Mouse (Mus musculus): ENCODE measurements at regions not wholly inside any gene's neighbourhood (a gene's known extent, or its start where the extent isn't known, plus 50 kb on each side); places are given as distances from the start of the nearest gene placed in this dataset.
"Not testable (repeated sequence)": the region's sequence is repeated elsewhere in the genome, so short reads cannot be mapped to it uniquely, and the experiment has no call there.

- Histone ChIP-seq H3K9ac (no peak overlapping the region), H3K36me3 (ENCODE audit: insufficient read depth) (no peaks in the 10 kb centered on the region), H3K4me1 (ENCODE audit: insufficient read depth) (no peaks in the 10 kb centered on the region), H3K4me3 (ENCODE audit: low read depth, low read length) (no peak overlapping the region), H3K27ac (ENCODE audit: low read depth, low read length) (no peak overlapping the region), H3K27me3 (ENCODE audit: insufficient read depth, low read length) (no peaks in the 10 kb centered on the region), H3K4me2 (ENCODE audit: low read depth) (no peak overlapping the region), H3K9me3 (ENCODE audit: low read length) (no peaks in the 10 kb centered on the region)
- ATAC-seq (no peak), DNase-seq (no peak)
- 82% methylated on average over 6 of the region's 6 CpGs for WGBS
- no peak for TF ChIP-seq CTCF (IDR thresholded peaks at IDR 0.05; ENCODE audit: low read depth)
Measured at GRCm38 (mm10) chr14:89642836-89643235, 1171.6 kb upstream of the Pcdh20 start.

GRCm38 (mm10) chr14:89639322-89639721, 1168.1 kb upstream of the Pcdh20 start:
- ATAC-seq (peak; percentile 79), DNase-seq (peak; percentile 29)
- no peak overlapping the region for H3K9ac ChIP-seq
- no peaks in the 10 kb centered on the region for H3K36me3 ChIP-seq (ENCODE audit: insufficient read depth)
- H3K27me3 ChIP-seq (ENCODE audit: insufficient read depth, low read length): no peaks in the 10 kb centered on the region
- no peak overlapping the region for H3K4me2 ChIP-seq (ENCODE audit: low read depth)
- TF ChIP-seq CTCF (IDR thresholded peaks at IDR 0.05; ENCODE audit: low read depth): no peak
- 63% methylated on average over 6 of the region's 6 CpGs for WGBS
- no peak overlapping the region for H3K4me3 ChIP-seq (ENCODE audit: low read depth, low read length)
- no peak overlapping the region for H3K27ac ChIP-seq (ENCODE audit: low read depth, low read length)
- H3K4me1 ChIP-seq (ENCODE audit: insufficient read depth): no peaks in the 10 kb centered on the region
- H3K9me3 ChIP-seq (ENCODE audit: low read length): no peaks in the 10 kb centered on the region

- no peak for TF ChIP-seq CTCF (IDR thresholded peaks at IDR 0.05; ENCODE audit: low read depth)
- H3K4me3 ChIP-seq (ENCODE audit: low read depth, low read length): no peak overlapping the region
- H3K9ac ChIP-seq: no peak overlapping the region
- ATAC-seq: no peak
- DNase-seq: no peak
- no peaks in the 10 kb centered on the region for H3K27me3 ChIP-seq (ENCODE audit: insufficient read depth, low read length)
- WGBS: 59% methylated on average over 2 of the region's 2 CpGs
- H3K9me3 ChIP-seq (ENCODE audit: low read length): no peaks in the 10 kb centered on the region
- H3K36me3 ChIP-seq (ENCODE audit: insufficient read depth): no peaks in the 10 kb centered on the region
- H3K27ac ChIP-seq (ENCODE audit: low read depth, low read length): no peak overlapping the region
- no peak overlapping the region for H3K4me2 ChIP-seq (ENCODE audit: low read depth)
- H3K4me1 ChIP-seq (ENCODE audit: insufficient read depth): no peaks in the 10 kb centered on the region
Measured at GRCm38 (mm10) chr14:89636689-89637088, 1165.5 kb upstream of the Pcdh20 start.

GRCm38 (mm10) chr14:89634559-89635124, 1163.4 kb upstream of the Pcdh20 start:
- H3K27me3 ChIP-seq (ENCODE audit: insufficient read depth, low read length): no peaks in the 10 kb centered on the region
- 20% methylated on average over 1 of the region's 1 CpGs for WGBS
- H3K36me3 ChIP-seq (ENCODE audit: insufficient read depth): no peaks in the 10 kb centered on the region
- no peak overlapping the region for H3K4me2 ChIP-seq (ENCODE audit: low read depth)
- no peak for DNase-seq
- TF ChIP-seq CTCF (IDR thresholded peaks at IDR 0.05; ENCODE audit: low read depth): no peak
- ATAC-seq: no peak
- H3K27ac ChIP-seq (ENCODE audit: low read depth, low read length): no peak overlapping the region
- no peaks in the 10 kb centered on the region for H3K9me3 ChIP-seq (ENCODE audit: low read length)
- H3K4me1 ChIP-seq (ENCODE audit: insufficient read depth): no peaks in the 10 kb centered on the region
- no peak overlapping the region for H3K4me3 ChIP-seq (ENCODE audit: low read depth, low read length)
- no peak overlapping the region for H3K9ac ChIP-seq

GRCm38 (mm10) chr14:89633654-89634053, 1162.5 kb upstream of the Pcdh20 start:
- ATAC-seq: no peak
- TF ChIP-seq CTCF (IDR thresholded peaks at IDR 0.05; ENCODE audit: low read depth): no peak
- H3K9me3 ChIP-seq (ENCODE audit: low read length): no peaks in the 10 kb centered on the region
- H3K27me3 ChIP-seq (ENCODE audit: insufficient read depth, low read length): no peaks in the 10 kb centered on the region
- WGBS: 95% methylated on average over 1 of the region's 1 CpGs
- H3K4me1 ChIP-seq (ENCODE audit: insufficient read depth): no peaks in the 10 kb centered on the region
- H3K36me3 ChIP-seq (ENCODE audit: insufficient read depth): no peaks in the 10 kb centered on the region
- no peak overlapping the region for H3K9ac ChIP-seq
- no peak overlapping the region for H3K4me3 ChIP-seq (ENCODE audit: low read depth, low read length)
- no peak for DNase-seq
- no peak overlapping the region for H3K4me2 ChIP-seq (ENCODE audit: low read depth)
- no peak overlapping the region for H3K27ac ChIP-seq (ENCODE audit: low read depth, low read length)

GRCm38 (mm10) chr14:89610670-89611069, 1139.5 kb upstream of the Pcdh20 start:
- Histone ChIP-seq H3K9ac (no peak overlapping the region), H3K4me3 (ENCODE audit: low read depth, low read length) (no peak overlapping the region), H3K4me2 (ENCODE audit: low read depth) (no peak overlapping the region), H3K9me3 (ENCODE audit: low read length) (no peaks in the 10 kb centered on the region), H3K4me1 (ENCODE audit: insufficient read depth) (no peaks in the 10 kb centered on the region), H3K27ac (ENCODE audit: low read depth, low read length) (no peak overlapping the region), H3K36me3 (ENCODE audit: insufficient read depth) (no peaks in the 10 kb centered on the region), H3K27me3 (ENCODE audit: insufficient read depth, low read length) (no peaks in the 10 kb centered on the region)
- no peak for TF ChIP-seq CTCF (IDR thresholded peaks at IDR 0.05; ENCODE audit: low read depth)
- DNase-seq (no peak), ATAC-seq (no peak)
- 79% methylated on average over 2 of the region's 2 CpGs for WGBS

- not testable (repeated sequence) for H3K4me1 ChIP-seq (ENCODE audit: insufficient read depth); ATAC-seq; H3K36me3 ChIP-seq (ENCODE audit: insufficient read depth); H3K4me2 ChIP-seq (ENCODE audit: low read depth); H3K9me3 ChIP-seq (ENCODE audit: low read length); DNase-seq; H3K4me3 ChIP-seq (ENCODE audit: low read depth, low read length); H3K27ac ChIP-seq (ENCODE audit: low read depth, low read length); H3K9ac ChIP-seq; H3K27me3 ChIP-seq (ENCODE audit: insufficient read depth, low read length)
- 50% methylated on average over 8 of the region's 10 CpGs for WGBS
Measured at GRCm38 (mm10) chr14:89609666-89610448, 1138.7 kb upstream of the Pcdh20 start.

Measured in forebrain, postnatal 0 days (tissue).